Comparison of ENCODE assay signal across 31 mouse cellular contexts in the genomic region with DNA sequence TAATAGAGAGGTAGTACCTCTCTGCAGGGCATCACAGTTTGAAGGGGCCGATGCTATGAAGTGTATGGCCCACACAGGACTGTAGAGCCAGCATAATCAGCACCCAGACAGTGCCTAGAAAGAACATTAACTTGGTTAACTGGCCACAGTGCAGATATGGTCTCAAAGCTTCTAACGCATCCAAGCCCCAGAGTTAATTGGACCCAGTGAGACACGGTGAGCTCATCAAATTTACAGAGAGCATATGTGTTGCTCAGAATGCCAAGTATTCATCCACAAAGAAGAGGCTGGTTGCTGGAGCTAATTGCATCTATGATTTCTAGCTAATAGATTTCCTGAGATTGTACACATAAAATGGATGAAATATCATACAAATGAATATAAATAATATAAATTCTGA.
A peak's percentile ranks its signal among the peaks of the same experiment; 100 is the strongest.
DNase-seq lines count a peak whose midpoint lies in the region; ATAC-seq and TF ChIP-seq lines count a peak whose summit lies in the region.
"Had no signal": no experiment of that assay in that cellular context is flagged by ENCODE, and none has a peak within 500 bp of the region (broad histone marks: within the 10 kb centered on the region; RNA-seq: fewer than 3 reads in every experiment).

No protein-coding gene starts in this region.

- peak; percentile 39; the same call in 1 of the 2 replicates for ATAC-seq in forebrain, embryonic 12.5 days (ENCODE audit: low FRiP score)
- no peak for ATAC-seq in forebrain, postnatal 0 days
- ATAC-seq in midbrain, embryonic 12.5 days (ENCODE audit: low FRiP score, low read depth): 0 out of 2 replicates have a peak, but pooled peaks have one; percentile 27
- ATAC-seq: intestine, postnatal 0 days; Patski had no signal

- no peaks in the 10 kb centered on the region for H3K9me3 ChIP-seq in forebrain, embryonic 12.5 days
- no peaks in the 10 kb centered on the region for H3K9me3 ChIP-seq in forebrain, postnatal 0 days (ENCODE audit: low read length)
- H3K9me3 ChIP-seq in midbrain, embryonic 12.5 days: no peaks in the 10 kb centered on the region
- H3K9me3 ChIP-seq in midbrain, embryonic 10.5 days (replicated peaks): no peaks in the 10 kb centered on the region
- H3K9me3 ChIP-seq: embryonic facial prominence, embryonic 13.5 days; G1E; heart, embryonic 10.5 days; heart, embryonic 15.5 days; hindbrain, embryonic 13.5 days; limb, embryonic 12.5 days; liver, embryonic 15.5 days; lung, embryonic 15.5 days; neural tube, embryonic 13.5 days had no signal

- 70% methylated on average over 3 of the region's 3 CpGs for WGBS in forebrain, embryonic 12.5 days
- 35% methylated on average over 3 of the region's 3 CpGs for WGBS in forebrain, postnatal 0 days
- WGBS in midbrain, embryonic 12.5 days: 78% methylated on average over 3 of the region's 3 CpGs
- WGBS in midbrain, embryonic 10.5 days: 89% methylated on average over 3 of the region's 3 CpGs

- no peaks in the 10 kb centered on the region for H3K4me1 ChIP-seq in forebrain, embryonic 12.5 days
- no peaks in the 10 kb centered on the region for H3K4me1 ChIP-seq in forebrain, postnatal 0 days (ENCODE audit: insufficient read depth)
- H3K4me1 ChIP-seq in midbrain, embryonic 12.5 days: no peaks in the 10 kb centered on the region
- no peaks in the 10 kb centered on the region for H3K4me1 ChIP-seq in midbrain, embryonic 10.5 days
- H3K4me1 ChIP-seq: embryonic facial prominence, embryonic 13.5 days; heart, embryonic 10.5 days; heart, embryonic 15.5 days; hindbrain, embryonic 13.5 days; limb, embryonic 12.5 days; liver, embryonic 15.5 days; lung, embryonic 15.5 days; neural tube, embryonic 13.5 days had no signal

- no peak overlapping the region for H3K9ac ChIP-seq in forebrain, embryonic 12.5 days
- H3K9ac ChIP-seq in forebrain, postnatal 0 days: no peak overlapping the region
- H3K9ac ChIP-seq in midbrain, embryonic 12.5 days (replicated peaks): no peak overlapping the region
- H3K9ac ChIP-seq: embryonic facial prominence, embryonic 13.5 days; heart, embryonic 15.5 days; hindbrain, embryonic 13.5 days; limb, embryonic 12.5 days; liver, embryonic 15.5 days; lung, embryonic 15.5 days; neural tube, embryonic 13.5 days had no signal

- DNase-seq in forebrain, postnatal 0 days: no peak
- no peak for DNase-seq in midbrain, embryonic 10.5 days (ENCODE audit: low spot score)
- DNase-seq in brain, embryonic 14.5 days (ENCODE audit: low read depth): peak; percentile 83
- DNase-seq in lung, adult 18-20 months: no peak
- DNase-seq in embryo, embryonic 11 days: no peak
- DNase-seq: adrenal gland, postnatal 25 days; cerebellum, adult 9-10 months; cerebellum, postnatal 36 days; gastrocnemius, postnatal 25 days; heart, adult 11 months; heart, postnatal 36 days; kidney, adult 9 months; kidney, postnatal 10 days; right cerebral cortex, postnatal 4 days; thymus, adult 18-20 months; thymus, postnatal 25 days had no signal

- no peaks in the 10 kb centered on the region for H3K27me3 ChIP-seq in forebrain, embryonic 12.5 days
- H3K27me3 ChIP-seq in forebrain, postnatal 0 days (ENCODE audit: insufficient read depth, low read length): no peaks in the 10 kb centered on the region
- no peaks in the 10 kb centered on the region for H3K27me3 ChIP-seq in midbrain, embryonic 12.5 days
- H3K27me3 ChIP-seq in midbrain, embryonic 10.5 days (ENCODE audit: low read depth, poor library complexity, severe bottlenecking): no peaks in the 10 kb centered on the region
- H3K27me3 ChIP-seq: embryonic facial prominence, embryonic 13.5 days; heart, embryonic 15.5 days; hindbrain, embryonic 13.5 days; limb, embryonic 12.5 days; liver, embryonic 15.5 days; lung, embryonic 15.5 days; neural tube, embryonic 13.5 days; Patski had no signal

- no peak overlapping the region for H3K4me3 ChIP-seq in forebrain, embryonic 12.5 days (replicated peaks)
- no peak overlapping the region for H3K4me3 ChIP-seq in forebrain, postnatal 0 days (ENCODE audit: low read depth, low read length)
- H3K4me3 ChIP-seq in midbrain, embryonic 12.5 days: no peak overlapping the region
- H3K4me3 ChIP-seq in midbrain, embryonic 10.5 days: no peak overlapping the region
- H3K4me3 ChIP-seq: embryonic facial prominence, embryonic 13.5 days; erythroblast, embryonic 14.5 days; heart, embryonic 10.5 days; heart, embryonic 15.5 days; hindbrain, embryonic 13.5 days; limb, embryonic 12.5 days; liver, embryonic 15.5 days; lung, embryonic 15.5 days; neural tube, embryonic 13.5 days had no signal

- no peak overlapping the region for H3K27ac ChIP-seq in forebrain, embryonic 12.5 days
- no peak overlapping the region for H3K27ac ChIP-seq in forebrain, postnatal 0 days (ENCODE audit: low read depth, low read length)
- H3K27ac ChIP-seq in midbrain, embryonic 12.5 days (replicated peaks): no peak overlapping the region
- no peak overlapping the region for H3K27ac ChIP-seq in midbrain, embryonic 10.5 days (replicated peaks)
- H3K27ac ChIP-seq: embryonic facial prominence, embryonic 13.5 days; heart, embryonic 10.5 days; heart, embryonic 15.5 days; hindbrain, embryonic 13.5 days; limb, embryonic 12.5 days; liver, embryonic 15.5 days; lung, embryonic 15.5 days; neural tube, embryonic 13.5 days; stomach, postnatal 0 days had no signal

- TF ChIP-seq POLR2A in brain, embryonic 14.5 days (IDR thresholded peaks at IDR 0.05; ENCODE audit: borderline replicate concordance, extremely low read depth, insufficient read depth, insufficient read length, poor library complexity, severe bottlenecking): no peak

- H3K36me3 ChIP-seq in forebrain, embryonic 12.5 days (replicated peaks): no peaks in the 10 kb centered on the region
- no peaks in the 10 kb centered on the region for H3K36me3 ChIP-seq in forebrain, postnatal 0 days (ENCODE audit: insufficient read depth)
- no peaks in the 10 kb centered on the region for H3K36me3 ChIP-seq in midbrain, embryonic 12.5 days
- no peaks in the 10 kb centered on the region for H3K36me3 ChIP-seq in midbrain, embryonic 10.5 days
- H3K36me3 ChIP-seq: embryonic facial prominence, embryonic 13.5 days; G1E; heart, embryonic 10.5 days; heart, embryonic 15.5 days; hindbrain, embryonic 13.5 days; limb, embryonic 12.5 days; liver, embryonic 15.5 days; lung, embryonic 15.5 days; neural tube, embryonic 13.5 days had no signal

- H3K4me2 ChIP-seq in forebrain, embryonic 12.5 days: no peak overlapping the region
- no peak overlapping the region for H3K4me2 ChIP-seq in forebrain, postnatal 0 days (ENCODE audit: low read depth)
- no peak overlapping the region for H3K4me2 ChIP-seq in midbrain, embryonic 12.5 days (replicated peaks)
- H3K4me2 ChIP-seq: embryonic facial prominence, embryonic 13.5 days; heart, embryonic 15.5 days; hindbrain, embryonic 13.5 days; limb, embryonic 12.5 days; liver, embryonic 15.5 days; lung, embryonic 15.5 days; neural tube, embryonic 13.5 days had no signal

- TF ChIP-seq CTCF in forebrain, postnatal 0 days (IDR thresholded peaks at IDR 0.05; ENCODE audit: low read depth): no peak
- no peak for TF ChIP-seq CTCF in brain, embryonic 14.5 days (IDR thresholded peaks at IDR 0.05; ENCODE audit: borderline replicate concordance, extremely low read depth, insufficient read depth, insufficient read length)
